ENCODE assay signal across 29 mouse cellular contexts in genomic region chr2:158596803-158597202, GRCm38 (mm10). TPM values are rescaled to one million over a fixed set of nuclear protein-coding genes. Genes with fewer than 3 reads are reported as not detected.
DNase-seq lines count a peak whose midpoint lies in the region; ATAC-seq and TF ChIP-seq lines count a peak whose summit lies in the region.
"Had no signal": no experiment of that assay in that cellular context is flagged by ENCODE, and none has a peak within 500 bp of the region (broad histone marks: within the 10 kb centered on the region; RNA-seq: fewer than 3 reads in every experiment).

No protein-coding gene starts in this region.

- TF ChIP-seq RAD21 in MEL (IDR thresholded peaks at IDR 0.05; ENCODE audit: low read depth, low read length): no peak

- H3K9ac ChIP-seq in midbrain, embryonic 11.5 days (ENCODE audit: low read length): no peak overlapping the region
- H3K9ac ChIP-seq in midbrain, postnatal 0 days (replicated peaks; ENCODE audit: low read length, poor library complexity, severe bottlenecking): no peak overlapping the region
- no peak overlapping the region for H3K9ac ChIP-seq in MEL (ENCODE audit: control insufficient read depth, low read depth, low read length, poor library complexity, severe bottlenecking)
- H3K9ac ChIP-seq: forebrain, embryonic 13.5 days; forebrain, postnatal 0 days; heart, embryonic 12.5 days; hindbrain, embryonic 15.5 days had no signal

- no peaks in the 10 kb centered on the region for H3K36me3 ChIP-seq in midbrain, embryonic 11.5 days (ENCODE audit: control insufficient read depth, insufficient read depth, low read length)
- no peaks in the 10 kb centered on the region for H3K36me3 ChIP-seq in midbrain, postnatal 0 days (ENCODE audit: insufficient read depth, low read length)
- H3K36me3 ChIP-seq in MEL (ENCODE audit: control insufficient read depth in 1 of 2, insufficient read depth in 2 of 2, low read length in 2 of 2): no peaks in the 10 kb centered on the region; a peak in 1 of 4 replicates
- H3K36me3 ChIP-seq: embryonic facial prominence, embryonic 10.5 days; G1E; heart, embryonic 12.5 days; hindbrain, embryonic 15.5 days had no signal

- DNase-seq in midbrain, embryonic 11.5 days (ENCODE audit: low spot score, missing footprints): peak; percentile 31
- no peak for DNase-seq in midbrain, postnatal 0 days (ENCODE audit: low spot score)
- peak; percentile 67 for DNase-seq in MEL (ENCODE audit: low read depth, low spot score)
- DNase-seq in layer of hippocampus, adult 9-10 months (ENCODE audit: low spot score): no peak
- no peak for DNase-seq in thymus, postnatal 0 days (ENCODE audit: low spot score)
- DNase-seq: adrenal gland, postnatal 14 days; B cell, adult 2 months; cerebellum, adult 18-20 months; cerebellum, adult 9-11 months; cerebellum, postnatal 36 days; forebrain, postnatal 0 days; gastrocnemius, postnatal 14 days had no signal

- no peak for TF ChIP-seq EP300 in MEL (IDR thresholded peaks at IDR 0.05; ENCODE audit: low read depth in 1 of 2, low read length in 2 of 2)

- no peak for ATAC-seq in midbrain, embryonic 11.5 days (ENCODE audit: low FRiP score)
- ATAC-seq in midbrain, postnatal 0 days (ENCODE audit: low FRiP score): no peak
- peak; percentile 89 for ATAC-seq in common myeloid progenitor, adult 5-6 weeks (replicated peaks; ENCODE audit: low read depth, poor library complexity, severe bottlenecking)
- ATAC-seq in monocyte, adult 5-6 weeks (replicated peaks; ENCODE audit: insufficient number of reproducible peaks, low FRiP score, low TSS enrichment, poor library complexity, severe bottlenecking): peak; percentile 67; the same call in 1 of the 2 replicates
- ATAC-seq: activated CD4-positive, CD25-positive, alpha-beta regulatory T cell, adult 4 months; CD4-positive, CD25-positive, alpha-beta regulatory T cell, adult 4 months; forebrain, embryonic 13.5 days; forebrain, postnatal 0 days; inflammation-experienced regulatory T-cells, adult 6 months; Patski had no signal

- TF ChIP-seq POLR2A in MEL (IDR thresholded peaks at IDR 0.05; ENCODE audit: control insufficient read depth in 1 of 2, insufficient read depth in 1 of 2, low read depth in 1 of 2, low read length in 2 of 2, poor library complexity in 1 of 2): no peak

- H3K79me2 ChIP-seq in MEL (ENCODE audit: control insufficient read depth, insufficient read depth, low read length, poor library complexity): no peaks in the 10 kb centered on the region

- H3K27me3 ChIP-seq in midbrain, embryonic 11.5 days (ENCODE audit: control insufficient read depth, insufficient read depth, low read length): no peaks in the 10 kb centered on the region
- H3K27me3 ChIP-seq in midbrain, postnatal 0 days (ENCODE audit: insufficient read depth, low read length): no peaks in the 10 kb centered on the region
- H3K27me3 ChIP-seq in MEL (ENCODE audit: control insufficient read depth in 1 of 2, insufficient read depth in 2 of 2, low read length in 2 of 2): no peaks in the 10 kb centered on the region
- H3K27me3 ChIP-seq: hindbrain, embryonic 15.5 days had no signal

- WGBS in midbrain, embryonic 11.5 days: 74% methylated on average over 1 of the region's 1 CpGs
- WGBS in midbrain, postnatal 0 days: 61% methylated on average over 1 of the region's 1 CpGs

- TF ChIP-seq CTCF in midbrain, postnatal 0 days (IDR thresholded peaks at IDR 0.05): no peak
- no peak for TF ChIP-seq CTCF in MEL (IDR thresholded peaks at IDR 0.05 in 2 of 3, conservative IDR thresholded peaks at IDR 0.05 in 1 of 3; ENCODE audit: control insufficient read depth in 1 of 3, insufficient read depth in 1 of 3, low read depth in 2 of 3, low read length in 3 of 3, poor library complexity in 1 of 3, severe bottlenecking in 1 of 3)

- H3K4me3 ChIP-seq in midbrain, embryonic 11.5 days (ENCODE audit: low read depth, low read length): no peak overlapping the region
- no peak overlapping the region for H3K4me3 ChIP-seq in midbrain, postnatal 0 days (ENCODE audit: low read depth, low read length)
- no peak overlapping the region for H3K4me3 ChIP-seq in MEL (ENCODE audit: control insufficient read depth in 1 of 2, insufficient read depth in 1 of 2, low read depth in 2 of 2, low read length in 2 of 2)
- H3K4me3 ChIP-seq: embryonic facial prominence, embryonic 10.5 days; forebrain, embryonic 13.5 days; heart, embryonic 12.5 days; hindbrain, embryonic 15.5 days had no signal

- H3K27ac ChIP-seq in midbrain, embryonic 11.5 days (ENCODE audit: low read depth, low read length): no peak overlapping the region
- no peak overlapping the region for H3K27ac ChIP-seq in midbrain, postnatal 0 days (ENCODE audit: low read depth, low read length)
- no peak overlapping the region for H3K27ac ChIP-seq in MEL (ENCODE audit: control insufficient read depth, low read depth, low read length)
- H3K27ac ChIP-seq: embryonic facial prominence, embryonic 10.5 days; forebrain, embryonic 13.5 days; hindbrain, embryonic 15.5 days had no signal

- H3K4me2 ChIP-seq in midbrain, embryonic 11.5 days: no peak overlapping the region
- H3K4me2 ChIP-seq in midbrain, postnatal 0 days (ENCODE audit: low read depth, low read length, poor library complexity, severe bottlenecking): no peak overlapping the region
- H3K4me2 ChIP-seq: forebrain, embryonic 13.5 days; heart, embryonic 12.5 days; hindbrain, embryonic 15.5 days had no signal

- H3K4me1 ChIP-seq in midbrain, embryonic 11.5 days (ENCODE audit: control insufficient read depth, insufficient read depth, low read length): peaks cover 5% of the 10 kb centered on the region
- H3K4me1 ChIP-seq in midbrain, postnatal 0 days (ENCODE audit: insufficient read depth, low read length): no peaks in the 10 kb centered on the region
- 0 out of 4 replicates have a peak, but pooled peaks cover 0 to 4% of the 10 kb centered on the region in 2 experiments for H3K4me1 ChIP-seq in MEL (ENCODE audit: control insufficient read depth in 1 of 2, insufficient read depth in 2 of 2, low read length in 2 of 2)
- H3K4me1 ChIP-seq: heart, embryonic 12.5 days had no signal

- H3K9me3 ChIP-seq in midbrain, embryonic 11.5 days (ENCODE audit: control insufficient read depth, low read length): no peaks in the 10 kb centered on the region
- H3K9me3 ChIP-seq in midbrain, postnatal 0 days (ENCODE audit: low read length): no peaks in the 10 kb centered on the region
- no peaks in the 10 kb centered on the region for H3K9me3 ChIP-seq in MEL (replicated peaks; ENCODE audit: insufficient read depth, low read length)
- H3K9me3 ChIP-seq: embryonic facial prominence, embryonic 10.5 days; forebrain, embryonic 13.5 days; G1E; heart, embryonic 12.5 days; hindbrain, embryonic 15.5 days had no signal

TF ChIP-seq in MEL, 35 proteins besides CTCF, POLR2A, EP300 and RAD21:
- no peak for TF ChIP-seq GABPA (IDR thresholded peaks at IDR 0.05; ENCODE audit: low read depth, low read length)
- TF ChIP-seq MYB (IDR thresholded peaks at IDR 0.05; ENCODE audit: low read depth, low read length): no peak
- no peak for TF ChIP-seq JUND (IDR thresholded peaks at IDR 0.05; ENCODE audit: low read depth, low read length)
- TF ChIP-seq POLR2AphosphoS5 (IDR thresholded peaks at IDR 0.05; ENCODE audit: borderline replicate concordance, low read depth, low read length): no peak
- no peak for TF ChIP-seq MAZ (IDR thresholded peaks at IDR 0.05; ENCODE audit: low read depth, low read length)
- no peak for TF ChIP-seq NRF1 (IDR thresholded peaks at IDR 0.05; ENCODE audit: insufficient read depth, low read depth, low read length, poor library complexity, severe bottlenecking)
- TF ChIP-seq USF1 (IDR thresholded peaks at IDR 0.05; ENCODE audit: low read depth, low read length): no peak
- TF ChIP-seq TAL1 (IDR thresholded peaks at IDR 0.05; ENCODE audit: low read length): no peak
- TF ChIP-seq NELFE (IDR thresholded peaks at IDR 0.05; ENCODE audit: low read depth, low read length): no peak
- no peak for TF ChIP-seq TBP (IDR thresholded peaks at IDR 0.05; ENCODE audit: low read depth, low read length)
- no peak for TF ChIP-seq ZNF384 (IDR thresholded peaks at IDR 0.05; ENCODE audit: low read depth, low read length)
- TF ChIP-seq BHLHE40 (IDR thresholded peaks at IDR 0.05; ENCODE audit: borderline replicate concordance, low read depth, low read length): no peak
- no peak for TF ChIP-seq POLR2AphosphoS2 (IDR thresholded peaks at IDR 0.05; ENCODE audit: low read length)

RNA-seq across cellular contexts. Expression of gene Slc32a1, which starts 13.8 kb away (rescaled TPM):
- polyA plus RNA-seq in midbrain, embryonic 11.5 days (2014; fragmentation: Nextera tagmentation; extraction: Ambion mirVana): 1.9 and 2.3 TPM in 2 replicates
- 53.9 and 63.6 TPM in 2 replicates for total RNA-seq in midbrain, postnatal 0 days (2014; rRNA removed)
- 14.3 and 14.4 TPM in 2 replicates for polyA plus RNA-seq in midbrain, postnatal 0 days (2015; fragmentation: Nextera tagmentation; extraction: Ambion mirVana)
- total RNA-seq in MEL (2012; rRNA removed): not detected in 2 replicates
- polyA plus RNA-seq in MEL (2012; ENCODE audit: insufficient read depth in 1 of 2, insufficient read length in 2 of 2, low read depth in 1 of 2, low replicate concordance in 2 of 2, missing spikeins in 1 of 2): not detected
- not detected in 2 replicates for total RNA-seq in common myeloid progenitor, adult 5-6 weeks (2017)
- total RNA-seq in monocyte, adult 5-6 weeks (2017): not detected in 3 replicates
- not detected in 2 replicates for polyA plus RNA-seq in thymus, postnatal 0 days (2015; fragmentation: Nextera tagmentation; extraction: Ambion mirVana)
- total RNA-seq: adrenal gland, adult 18-20 months; adrenal gland, postnatal 14 days; G1E; gastrocnemius, adult 18-20 months; gastrocnemius, postnatal 14 days; heart, adult 8-10 months; heart, postnatal 25 days had no signal
- polyA plus RNA-seq: activated CD4-positive, CD25-positive, alpha-beta regulatory T cell, adult 4 months; CD4-positive, CD25-positive, alpha-beta regulatory T cell, adult 4 months; G1E; gonadal fat pad, adult 2 months; heart, embryonic 16.5 days; inflammation-experienced regulatory T-cells, adult 6 months; Patski had no signal

RNA-seq across cellular contexts. Expression of gene Actr5, which starts 27.9 kb away (rescaled TPM):
- polyA plus RNA-seq in midbrain, embryonic 11.5 days (2014; fragmentation: Nextera tagmentation; extraction: Ambion mirVana): 15.3 and 16.0 TPM in 2 replicates
- total RNA-seq in midbrain, postnatal 0 days (2014; rRNA removed): 18.5 and 25.4 TPM in 2 replicates
- 8.8 and 10.6 TPM in 2 replicates for polyA plus RNA-seq in midbrain, postnatal 0 days (2015; fragmentation: Nextera tagmentation; extraction: Ambion mirVana)
- total RNA-seq in MEL (2012; rRNA removed): 16.2 and 17.0 TPM in 2 replicates
- 10 to 100 TPM in 1 of 2 experiments, not detected in 1; 20.8 TPM for polyA plus RNA-seq in MEL (2012; ENCODE audit: insufficient read depth in 1 of 2, insufficient read length in 2 of 2, low read depth in 1 of 2, low replicate concordance in 2 of 2, missing spikeins in 1 of 2)
- total RNA-seq in common myeloid progenitor, adult 5-6 weeks (2017): 14.7 and 15.3 TPM in 2 replicates
- total RNA-seq in monocyte, adult 5-6 weeks (2017): 22.5 to 30.7 TPM (median 30.6 TPM) in 3 replicates
- polyA plus RNA-seq in thymus, postnatal 0 days (2015; fragmentation: Nextera tagmentation; extraction: Ambion mirVana): 16.1 and 18.4 TPM in 2 replicates

Comparison
In these comparisons a context has a peak if more than half of its experiments do, and no peak if none do; other contexts are left out.
1. DNase-seq: peak in midbrain, embryonic 11.5 days (single experiment) and MEL (single experiment); none in midbrain, postnatal 0 days (single experiment), layer of hippocampus, adult 9-10 months (single experiment) and thymus, postnatal 0 days (single experiment).
2. ATAC-seq: peak in common myeloid progenitor, adult 5-6 weeks (single experiment) and monocyte, adult 5-6 weeks (single experiment); none in midbrain, embryonic 11.5 days (single experiment) and midbrain, postnatal 0 days (single experiment).
3. RNA of gene Slc32a1, which starts 13.8 kb away (total RNA-seq): 53.9 to 63.6 TPM in midbrain, postnatal 0 days; not detected in MEL, not detected in common myeloid progenitor, adult 5-6 weeks and not detected in monocyte, adult 5-6 weeks; every median in the first group is over 10 times any median in the second.